Mouse (Mus musculus): ENCODE measurements around the gene Kcnj12.

- TF ChIP-seq POLR2A (IDR thresholded peaks at IDR 0.05; ENCODE audit: low read depth, low read length) (no peak), CTCF (conservative IDR thresholded peaks at IDR 0.05 in 1 of 2, IDR thresholded peaks at IDR 0.05 in 1 of 2; ENCODE audit: low read depth in 2 of 2, low read length in 2 of 2) (no peak), ZNF384 (IDR thresholded peaks at IDR 0.05; ENCODE audit: low read depth, low read length) (no peak), NRF1 (IDR thresholded peaks at IDR 0.05; ENCODE audit: low read depth, low read length) (no peak), MAZ (IDR thresholded peaks at IDR 0.05; ENCODE audit: low read depth, low read length) (no peak), MEF2A (IDR thresholded peaks at IDR 0.05; ENCODE audit: borderline replicate concordance, low read depth, low read length) (no peak), ZC3H11A (IDR thresholded peaks at IDR 0.05; ENCODE audit: low read depth, low read length) (no peak), CHD1 (IDR thresholded peaks at IDR 0.05; ENCODE audit: low read depth, low read length) (no peak)
Observed at GRCm38 (mm10) chr11:61025594-61025993, 3.2 kb downstream of the Kcnj12 start.
